Mouse (Mus musculus): ENCODE results near the gene Kdr. TPM values are rescaled to one million over a fixed set of nuclear protein-coding genes. Genes with fewer than 3 reads are reported as not detected.
"Not testable (repeated sequence)": the region's sequence is repeated elsewhere in the genome, so short reads cannot be mapped to it uniquely, and the experiment has no call there.

The Kdr gene
- polyA plus RNA-seq, 1 experiment from 2014 or later, result 22.8 TPM

GRCm38 (mm10) chr5:75931458-75931857 is 46.8 kb downstream of the Kdr start:
- not testable (repeated sequence) for H3K4me3 ChIP-seq (replicated peaks; ENCODE audit: low read length); H3K4me2 ChIP-seq (ENCODE audit: low read length); H3K9me3 ChIP-seq (ENCODE audit: control insufficient read depth, low read length); H3K36me3 ChIP-seq (ENCODE audit: control insufficient read depth, insufficient read depth); H3K9ac ChIP-seq (replicated peaks; ENCODE audit: low read depth, low read length); ATAC-seq; H3K27ac ChIP-seq (ENCODE audit: low read length); H3K4me1 ChIP-seq (replicated peaks; ENCODE audit: control insufficient read depth, insufficient read depth, low read length); H3K27me3 ChIP-seq (replicated peaks; ENCODE audit: control insufficient read depth, insufficient read depth, low read length)
- WGBS, result 91% methylated on average over 4 of the region's 4 CpGs

DNA sequence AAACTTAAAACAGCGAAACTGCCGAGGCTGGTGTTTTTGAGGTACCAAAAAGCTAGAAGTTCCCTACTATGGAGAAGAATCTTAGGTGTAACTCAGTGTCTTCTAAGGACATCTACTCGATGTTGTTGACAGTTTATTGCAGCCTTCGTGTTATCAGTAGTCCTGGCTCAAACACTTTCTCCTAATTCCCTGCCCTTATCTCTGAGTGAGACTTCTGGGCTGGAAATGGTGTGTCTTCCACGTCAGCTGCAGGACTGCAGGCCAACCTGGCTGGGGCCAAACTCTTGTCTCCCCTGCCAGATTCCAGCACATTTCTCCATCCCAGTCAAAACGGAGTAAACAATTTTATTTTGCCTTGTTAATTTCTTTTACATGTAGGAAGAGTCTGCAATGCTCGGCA is 48.3 kb downstream of the Kdr start:
- no peak overlapping the region for H3K4me3 ChIP-seq (replicated peaks; ENCODE audit: low read length)
- no peak overlapping the region for H3K9ac ChIP-seq (replicated peaks; ENCODE audit: low read depth, low read length)
- H3K36me3 ChIP-seq (ENCODE audit: control insufficient read depth, insufficient read depth), result no peaks in the 10 kb centered on the region
- no peak for ATAC-seq
- H3K9me3 ChIP-seq (ENCODE audit: control insufficient read depth, low read length), result no peaks in the 10 kb centered on the region
- H3K27ac ChIP-seq (ENCODE audit: low read length), result no peak overlapping the region
- H3K4me1 ChIP-seq (replicated peaks; ENCODE audit: control insufficient read depth, insufficient read depth, low read length), result no peaks in the 10 kb centered on the region
- 86% methylated on average over 7 of the region's 7 CpGs for WGBS
- H3K27me3 ChIP-seq (replicated peaks; ENCODE audit: control insufficient read depth, insufficient read depth, low read length), result no peaks in the 10 kb centered on the region
- H3K4me2 ChIP-seq (ENCODE audit: low read length), result no peak overlapping the region

DNA sequence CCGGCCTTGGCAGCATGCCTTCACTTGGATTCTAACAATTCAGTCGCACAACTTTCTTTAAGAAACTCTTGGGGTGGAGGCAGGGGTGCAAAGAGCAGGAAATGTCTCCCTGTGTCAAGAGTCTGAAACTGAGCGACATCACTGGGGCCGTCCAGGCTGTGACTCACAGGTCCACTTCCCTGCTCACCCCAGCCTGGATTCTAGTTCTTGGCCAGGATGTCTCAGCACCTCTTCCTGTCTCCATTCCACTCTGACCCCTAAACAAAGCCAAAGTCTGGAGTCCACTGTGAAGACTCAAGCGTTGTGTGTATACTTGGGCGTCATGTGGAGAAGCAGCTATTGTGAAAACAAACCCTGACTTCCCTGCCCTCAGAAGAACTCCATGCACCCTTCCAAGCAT is 55.6 kb downstream of the Kdr start:
- H3K9me3 ChIP-seq (ENCODE audit: control insufficient read depth, low read length), result no peaks in the 10 kb centered on the region
- no peaks in the 10 kb centered on the region for H3K36me3 ChIP-seq (ENCODE audit: control insufficient read depth, insufficient read depth)

GRCm38 (mm10) chr5:75921730-75922387 is 56.4 kb downstream of the Kdr start:
- Histone ChIP-seq H3K9me3 (ENCODE audit: control insufficient read depth, low read length) (no peaks in the 10 kb centered on the region), H3K4me1 (replicated peaks; ENCODE audit: control insufficient read depth, insufficient read depth, low read length) (no peaks in the 10 kb centered on the region), H3K27me3 (replicated peaks; ENCODE audit: control insufficient read depth, insufficient read depth, low read length) (no peaks in the 10 kb centered on the region), H3K27ac (ENCODE audit: low read length) (no peak overlapping the region), H3K4me3 (replicated peaks; ENCODE audit: low read length) (no peak overlapping the region), H3K9ac (replicated peaks; ENCODE audit: low read depth, low read length) (no peak overlapping the region), H3K36me3 (ENCODE audit: control insufficient read depth, insufficient read depth) (no peaks in the 10 kb centered on the region), H3K4me2 (ENCODE audit: low read length) (no peak overlapping the region)
- no peak for ATAC-seq
- WGBS, result 80% methylated on average over 12 of the region's 12 CpGs

More for the DNA sequence above, 55.6 kb downstream of the Kdr start:
- Histone ChIP-seq H3K4me1 (replicated peaks; ENCODE audit: control insufficient read depth, insufficient read depth, low read length) (no peaks in the 10 kb centered on the region), H3K4me3 (replicated peaks; ENCODE audit: low read length) (no peak overlapping the region), H3K27me3 (replicated peaks; ENCODE audit: control insufficient read depth, insufficient read depth, low read length) (no peaks in the 10 kb centered on the region), H3K9ac (replicated peaks; ENCODE audit: low read depth, low read length) (no peak overlapping the region), H3K4me2 (ENCODE audit: low read length) (no peak overlapping the region), H3K27ac (ENCODE audit: low read length) (no peak overlapping the region)
- 83% methylated on average over 6 of the region's 6 CpGs for WGBS
- no peak for ATAC-seq

DNA sequence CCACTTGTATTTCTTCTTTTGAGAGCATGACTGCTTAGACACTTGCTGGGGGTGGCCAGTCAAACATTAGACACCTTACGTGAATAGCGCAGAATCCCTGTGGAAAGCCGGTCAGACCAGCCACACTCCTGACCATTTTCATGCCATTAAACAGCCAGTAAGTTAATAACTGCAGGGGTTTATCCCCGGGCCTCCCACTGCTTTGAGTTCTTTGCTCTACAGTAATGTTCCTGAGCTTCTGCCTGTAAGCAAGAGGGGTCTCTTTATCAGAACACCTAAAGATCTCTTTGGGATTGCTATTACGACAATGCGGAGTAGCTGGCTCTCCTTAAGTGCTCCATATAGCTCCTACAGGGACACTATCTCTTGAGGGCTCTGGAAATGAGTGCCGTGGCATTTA is 58.7 kb downstream of the Kdr start:
- Histone ChIP-seq H3K9ac (replicated peaks; ENCODE audit: low read depth, low read length) (no peak overlapping the region), H3K27ac (ENCODE audit: low read length) (no peak overlapping the region), H3K9me3 (ENCODE audit: control insufficient read depth, low read length) (no peaks in the 10 kb centered on the region), H3K27me3 (replicated peaks; ENCODE audit: control insufficient read depth, insufficient read depth, low read length) (no peaks in the 10 kb centered on the region), H3K4me2 (ENCODE audit: low read length) (no peak overlapping the region), H3K36me3 (ENCODE audit: control insufficient read depth, insufficient read depth) (no peaks in the 10 kb centered on the region), H3K4me1 (replicated peaks; ENCODE audit: control insufficient read depth, insufficient read depth, low read length) (no peaks in the 10 kb centered on the region), H3K4me3 (replicated peaks; ENCODE audit: low read length) (no peak overlapping the region)
- WGBS, result 87% methylated on average over 7 of the region's 7 CpGs
- no peak for ATAC-seq

DNA sequence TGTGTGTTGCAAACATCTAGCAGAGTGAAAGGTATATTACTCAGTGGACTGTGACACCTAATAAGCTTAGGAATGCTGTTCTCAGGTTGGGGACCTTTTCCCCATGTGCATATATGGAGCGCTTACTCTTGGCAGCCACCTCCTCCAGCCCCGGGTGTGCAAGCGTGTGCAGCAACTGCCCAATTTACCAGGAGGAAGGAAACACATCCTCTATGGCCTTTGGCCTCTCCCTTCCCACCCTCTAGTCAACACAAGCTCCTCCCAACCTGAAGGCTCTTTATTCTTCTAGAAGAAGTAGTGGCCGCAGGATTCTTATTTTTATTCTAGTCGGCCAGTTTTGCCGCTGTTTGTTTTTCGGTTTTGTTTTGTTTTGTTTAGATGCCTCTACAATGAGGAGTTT is 60.1 kb downstream of the Kdr start:
- no peak for ATAC-seq
- 92% methylated on average over 7 of the region's 7 CpGs for WGBS
- no peaks in the 10 kb centered on the region for H3K36me3 ChIP-seq (ENCODE audit: control insufficient read depth, insufficient read depth)

DNA sequence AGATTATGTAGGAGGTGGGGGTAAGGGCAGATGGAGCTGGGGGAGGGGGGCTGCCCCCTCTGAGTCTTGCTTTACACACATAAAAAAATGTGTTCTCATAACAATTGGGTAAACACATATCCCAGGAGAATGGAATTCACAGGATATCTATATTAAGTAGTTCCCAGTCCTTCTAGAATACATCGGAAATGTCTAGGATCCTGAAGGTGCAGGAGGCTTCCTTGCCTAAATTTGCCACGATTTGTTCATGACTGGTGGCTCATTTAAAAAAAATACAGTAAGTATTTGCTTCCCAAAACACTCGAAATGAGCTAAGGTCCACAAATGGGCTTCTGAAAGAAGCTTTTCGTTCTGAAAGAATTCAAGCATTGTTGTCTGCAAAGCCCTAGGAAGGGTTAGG is 61.0 kb downstream of the Kdr start:
- H3K27ac ChIP-seq (ENCODE audit: low read length), result no peak overlapping the region
- H3K9ac ChIP-seq (replicated peaks; ENCODE audit: low read depth, low read length), result no peak overlapping the region
- no peaks in the 10 kb centered on the region for H3K4me1 ChIP-seq (replicated peaks; ENCODE audit: control insufficient read depth, insufficient read depth, low read length)
- H3K4me2 ChIP-seq (ENCODE audit: low read length), result no peak overlapping the region
- H3K36me3 ChIP-seq (ENCODE audit: control insufficient read depth, insufficient read depth), result no peaks in the 10 kb centered on the region
- no peak overlapping the region for H3K4me3 ChIP-seq (replicated peaks; ENCODE audit: low read length)
- no peaks in the 10 kb centered on the region for H3K9me3 ChIP-seq (ENCODE audit: control insufficient read depth, low read length)
- no peaks in the 10 kb centered on the region for H3K27me3 ChIP-seq (replicated peaks; ENCODE audit: control insufficient read depth, insufficient read depth, low read length)
- ATAC-seq, result no peak
- WGBS, result 81% methylated on average over 4 of the region's 4 CpGs

More for the DNA sequence above, 60.1 kb downstream of the Kdr start:
- no peaks in the 10 kb centered on the region for H3K4me1 ChIP-seq (replicated peaks; ENCODE audit: control insufficient read depth, insufficient read depth, low read length)
- H3K9ac ChIP-seq (replicated peaks; ENCODE audit: low read depth, low read length), result no peak overlapping the region
- H3K27ac ChIP-seq (ENCODE audit: low read length), result no peak overlapping the region
- no peaks in the 10 kb centered on the region for H3K9me3 ChIP-seq (ENCODE audit: control insufficient read depth, low read length)
- no peak overlapping the region for H3K4me2 ChIP-seq (ENCODE audit: low read length)
- H3K4me3 ChIP-seq (replicated peaks; ENCODE audit: low read length), result no peak overlapping the region
- no peaks in the 10 kb centered on the region for H3K27me3 ChIP-seq (replicated peaks; ENCODE audit: control insufficient read depth, insufficient read depth, low read length)

DNA sequence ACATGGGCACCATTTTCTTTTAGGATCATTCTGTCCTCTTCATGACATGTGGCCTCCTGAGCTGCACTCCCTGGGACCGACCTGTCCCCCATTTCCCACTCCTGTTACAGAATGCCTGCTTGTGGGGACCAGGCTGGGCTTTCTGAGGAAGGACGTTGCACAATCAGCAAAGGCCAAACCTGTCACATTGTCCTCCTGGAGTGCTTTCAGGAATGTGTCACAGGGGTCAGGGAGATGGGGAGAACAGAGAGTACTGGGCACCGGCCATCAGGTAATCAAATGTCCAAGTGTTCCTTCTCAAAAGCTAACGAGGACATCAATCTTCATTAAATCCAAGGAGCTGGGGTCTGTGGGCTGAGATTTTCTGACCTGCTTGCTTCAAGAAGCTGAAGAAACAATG is 72.2 kb downstream of the Kdr start:
- no peak for ATAC-seq
- Histone ChIP-seq H3K4me1 (replicated peaks; ENCODE audit: control insufficient read depth, insufficient read depth, low read length) (no peaks in the 10 kb centered on the region), H3K4me3 (replicated peaks; ENCODE audit: low read length) (no peak overlapping the region), H3K27ac (ENCODE audit: low read length) (no peak overlapping the region), H3K4me2 (ENCODE audit: low read length) (no peak overlapping the region), H3K27me3 (replicated peaks; ENCODE audit: control insufficient read depth, insufficient read depth, low read length) (no peaks in the 10 kb centered on the region), H3K9ac (replicated peaks; ENCODE audit: low read depth, low read length) (no peak overlapping the region), H3K36me3 (ENCODE audit: control insufficient read depth, insufficient read depth) (no peaks in the 10 kb centered on the region), H3K9me3 (ENCODE audit: control insufficient read depth, low read length) (no peaks in the 10 kb centered on the region)
- WGBS, result 43% methylated on average over 4 of the region's 4 CpGs

DNA sequence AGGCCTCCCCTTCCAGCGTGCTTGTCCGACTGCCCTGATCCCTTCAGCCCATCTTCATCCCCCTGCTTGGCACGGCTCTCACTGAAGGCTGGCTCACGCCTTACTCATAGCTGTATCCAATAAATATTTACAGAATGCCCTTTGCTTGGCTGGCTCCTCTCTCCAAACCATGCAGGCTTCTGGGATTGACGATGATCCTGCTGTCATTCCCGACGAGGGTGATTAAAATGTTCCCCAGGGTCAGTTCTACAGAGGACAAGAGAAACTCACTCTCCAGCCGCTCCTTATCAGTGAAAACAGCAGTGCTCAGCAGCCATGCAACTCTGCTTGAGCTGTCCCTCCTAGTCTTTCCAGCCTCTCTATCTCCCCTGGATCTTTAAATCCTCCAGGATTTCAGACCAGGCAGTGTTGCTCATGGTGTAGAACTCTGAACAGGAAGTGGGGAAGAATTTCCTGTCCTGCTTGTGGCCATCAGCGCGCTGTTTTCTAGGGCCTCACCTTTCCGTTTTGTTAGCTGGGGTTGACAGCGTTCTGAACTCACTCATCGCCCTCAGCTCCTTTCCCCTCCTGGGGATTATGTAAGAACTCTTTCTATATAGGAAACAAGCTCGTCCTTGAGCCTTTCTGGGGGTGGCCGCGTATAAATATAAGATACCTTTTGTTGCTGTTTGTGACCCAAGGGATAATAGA is 77.9 kb downstream of the Kdr start:
- H3K27me3 ChIP-seq (replicated peaks; ENCODE audit: control insufficient read depth, insufficient read depth, low read length), result no peaks in the 10 kb centered on the region
- no peak overlapping the region for H3K4me2 ChIP-seq (ENCODE audit: low read length)
- no peaks in the 10 kb centered on the region for H3K36me3 ChIP-seq (ENCODE audit: control insufficient read depth, insufficient read depth)
- H3K4me1 ChIP-seq (replicated peaks; ENCODE audit: control insufficient read depth, insufficient read depth, low read length), result no peaks in the 10 kb centered on the region
- 70% methylated on average over 16 of the region's 16 CpGs for WGBS
- H3K9me3 ChIP-seq (ENCODE audit: control insufficient read depth, low read length), result no peaks in the 10 kb centered on the region
- ATAC-seq, result no peak
- H3K9ac ChIP-seq (replicated peaks; ENCODE audit: low read depth, low read length), result no peak overlapping the region
- no peak overlapping the region for H3K27ac ChIP-seq (ENCODE audit: low read length)
- no peak overlapping the region for H3K4me3 ChIP-seq (replicated peaks; ENCODE audit: low read length)
